Mouse (Mus musculus): Measurements from ENCODE around the gene Aph1a. TPM values are rescaled to one million over a fixed set of nuclear protein-coding genes. Genes with fewer than 3 reads are reported as not detected.

Gene Aph1a
- polyA plus RNA-seq, 2 experiments = 35.8 to 116 TPM

GRCm38 (mm10) chr3:95930471-95930789 lies 36.7 kb downstream of the Aph1a start:
- 0 out of 2 replicates have a peak, but pooled peaks cover 6% of the 10 kb centered on the region for H3K4me1 ChIP-seq (ENCODE audit: control insufficient read depth, insufficient read depth, low read length)
- TF ChIP-seq POLR2A (IDR thresholded peaks at IDR 0.05; ENCODE audit: borderline replicate concordance, extremely low read depth, insufficient read depth, insufficient read length) = no peak
- peak overlapping the region; percentile 90 for H3K4me3 ChIP-seq (replicated peaks; ENCODE audit: low read length)
- peak overlapping the region; percentile 96 for H3K27ac ChIP-seq (replicated peaks; ENCODE audit: low read depth, low read length)
- no peaks in the 10 kb centered on the region for H3K27me3 ChIP-seq (ENCODE audit: control insufficient read depth, insufficient read depth, low read length)
- 0% methylated on average over 5 of the region's 5 CpGs for WGBS
- ATAC-seq (ENCODE audit: low FRiP score, low read depth) = no peak
- peak overlapping the region; percentile 98 for H3K9ac ChIP-seq (ENCODE audit: low read depth, low read length, severe bottlenecking)
- H3K4me2 ChIP-seq (replicated peaks; ENCODE audit: low read depth, low read length, severe bottlenecking) = peak overlapping the region; percentile 54
- peaks cover 19% of the 10 kb centered on the region for H3K36me3 ChIP-seq (ENCODE audit: control insufficient read depth, insufficient read depth, low read length)
- DNase-seq (ENCODE audit: low spot score) = no peak
- H3K9me3 ChIP-seq (ENCODE audit: control insufficient read depth, low read length) = no peaks in the 10 kb centered on the region

DNA sequence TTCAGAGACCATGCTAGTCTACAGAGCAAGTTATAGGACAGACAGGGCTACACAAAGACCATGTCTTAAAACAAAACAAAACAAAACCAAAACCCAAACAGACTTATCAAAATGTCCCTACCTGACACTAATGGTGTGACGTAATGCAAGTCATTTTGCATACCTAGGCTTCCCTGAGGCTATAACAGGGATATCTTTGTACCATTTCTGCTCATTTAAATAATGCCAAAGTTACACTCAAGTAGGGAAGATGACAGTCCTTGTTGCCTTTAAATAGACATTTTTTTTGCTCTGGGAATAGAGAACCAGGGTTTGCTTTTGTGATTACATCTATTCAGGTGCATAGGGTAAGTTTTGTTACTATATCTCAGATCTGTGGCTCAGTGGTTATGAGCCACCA lies 37.7 kb downstream of the Aph1a start:
- no peaks in the 10 kb centered on the region for H3K27me3 ChIP-seq (ENCODE audit: control insufficient read depth, insufficient read depth, low read length)
- no peak overlapping the region for H3K27ac ChIP-seq (replicated peaks; ENCODE audit: low read depth, low read length)
- peaks cover 23% of the 10 kb centered on the region for H3K36me3 ChIP-seq (ENCODE audit: control insufficient read depth, insufficient read depth, low read length)
- WGBS = 92% methylated on average over 1 of the region's 1 CpGs
- H3K9me3 ChIP-seq (ENCODE audit: control insufficient read depth, low read length) = no peaks in the 10 kb centered on the region
- ATAC-seq (ENCODE audit: low FRiP score, low read depth) (no peak), DNase-seq (ENCODE audit: low spot score) (no peak)
- no peak overlapping the region for H3K4me3 ChIP-seq (replicated peaks; ENCODE audit: low read length)
- no peak overlapping the region for H3K9ac ChIP-seq (ENCODE audit: low read depth, low read length, severe bottlenecking)
- H3K4me2 ChIP-seq (replicated peaks; ENCODE audit: low read depth, low read length, severe bottlenecking) = no peak overlapping the region
- 0 out of 2 replicates have a peak, but pooled peaks cover 6% of the 10 kb centered on the region for H3K4me1 ChIP-seq (ENCODE audit: control insufficient read depth, insufficient read depth, low read length)
- TF ChIP-seq POLR2A (IDR thresholded peaks at IDR 0.05; ENCODE audit: borderline replicate concordance, extremely low read depth, insufficient read depth, insufficient read length) = no peak

DNA sequence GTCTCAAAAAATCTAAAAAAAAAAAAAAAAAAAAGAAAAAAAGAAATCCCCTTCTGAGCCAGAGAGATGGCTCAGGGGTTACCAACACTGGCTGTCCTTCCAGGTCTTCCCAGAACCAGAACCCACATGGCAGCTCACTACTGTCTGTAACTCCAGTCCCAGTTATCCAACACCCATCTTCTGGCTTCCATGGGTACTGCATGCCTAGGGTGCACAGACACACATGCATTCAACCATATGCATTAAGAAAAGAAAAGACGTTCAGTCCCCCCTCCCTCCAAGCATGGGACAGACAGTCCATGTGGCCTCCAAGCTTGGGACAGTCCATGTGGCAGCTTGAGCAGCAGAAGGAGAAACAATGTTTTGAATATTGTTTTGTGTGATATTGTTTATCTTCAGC lies 38.4 kb downstream of the Aph1a start:
- TF ChIP-seq POLR2A (IDR thresholded peaks at IDR 0.05; ENCODE audit: borderline replicate concordance, extremely low read depth, insufficient read depth, insufficient read length) = no peak
- H3K4me3 ChIP-seq (replicated peaks; ENCODE audit: low read length) = no peak overlapping the region
- peaks cover 29% of the 10 kb centered on the region for H3K36me3 ChIP-seq (ENCODE audit: control insufficient read depth, insufficient read depth, low read length)
- 0 out of 2 replicates have a peak, but pooled peaks cover 6% of the 10 kb centered on the region for H3K4me1 ChIP-seq (ENCODE audit: control insufficient read depth, insufficient read depth, low read length)
- no peaks in the 10 kb centered on the region for H3K27me3 ChIP-seq (ENCODE audit: control insufficient read depth, insufficient read depth, low read length)
- H3K9me3 ChIP-seq (ENCODE audit: control insufficient read depth, low read length) = no peaks in the 10 kb centered on the region
- no peak overlapping the region for H3K9ac ChIP-seq (ENCODE audit: low read depth, low read length, severe bottlenecking)
- no peak overlapping the region for H3K27ac ChIP-seq (replicated peaks; ENCODE audit: low read depth, low read length)
- ATAC-seq (ENCODE audit: low FRiP score, low read depth) (no peak), DNase-seq (ENCODE audit: low spot score) (no peak)
- WGBS = 66% methylated on average over 1 of the region's 1 CpGs
- no peak overlapping the region for H3K4me2 ChIP-seq (replicated peaks; ENCODE audit: low read depth, low read length, severe bottlenecking)

GRCm38 (mm10) chr3:95932566-95932965 lies 38.8 kb downstream of the Aph1a start:
- no peak for TF ChIP-seq POLR2A (IDR thresholded peaks at IDR 0.05; ENCODE audit: borderline replicate concordance, extremely low read depth, insufficient read depth, insufficient read length)
- H3K9me3 ChIP-seq (ENCODE audit: control insufficient read depth, low read length) = no peaks in the 10 kb centered on the region
- H3K27ac ChIP-seq (replicated peaks; ENCODE audit: low read depth, low read length) = no peak overlapping the region
- no peak for DNase-seq (ENCODE audit: low spot score)
- H3K36me3 ChIP-seq (ENCODE audit: control insufficient read depth, insufficient read depth, low read length) = peaks cover 33% of the 10 kb centered on the region
- no peaks in the 10 kb centered on the region for H3K27me3 ChIP-seq (ENCODE audit: control insufficient read depth, insufficient read depth, low read length)
- no peak overlapping the region for H3K9ac ChIP-seq (ENCODE audit: low read depth, low read length, severe bottlenecking)
- 97% methylated on average over 7 of the region's 7 CpGs for whole genome bisulfite sequencing
- H3K4me3 ChIP-seq (replicated peaks; ENCODE audit: low read length) = no peak overlapping the region
- 0 out of 2 replicates have a peak, but pooled peaks cover 6% of the 10 kb centered on the region for H3K4me1 ChIP-seq (ENCODE audit: control insufficient read depth, insufficient read depth, low read length)
- H3K4me2 ChIP-seq (replicated peaks; ENCODE audit: low read depth, low read length, severe bottlenecking) = no peak overlapping the region
- no peak for ATAC-seq (ENCODE audit: low FRiP score, low read depth)

GRCm38 (mm10) chr3:95933111-95933750 lies 39.5 kb downstream of the Aph1a start:
- no peak for TF ChIP-seq POLR2A (IDR thresholded peaks at IDR 0.05; ENCODE audit: borderline replicate concordance, extremely low read depth, insufficient read depth, insufficient read length)
- Histone ChIP-seq H3K36me3 (ENCODE audit: control insufficient read depth, insufficient read depth, low read length) (peaks cover 40% of the 10 kb centered on the region), H3K4me3 (replicated peaks; ENCODE audit: low read length) (no peak overlapping the region), H3K9ac (ENCODE audit: low read depth, low read length, severe bottlenecking) (no peak overlapping the region; the same call in 1 of the 2 replicates), H3K27ac (replicated peaks; ENCODE audit: low read depth, low read length) (no peak overlapping the region), H3K27me3 (ENCODE audit: control insufficient read depth, insufficient read depth, low read length) (no peaks in the 10 kb centered on the region), H3K4me1 (ENCODE audit: control insufficient read depth, insufficient read depth, low read length) (0 out of 2 replicates have a peak, but pooled peaks cover 6% of the 10 kb centered on the region), H3K4me2 (replicated peaks; ENCODE audit: low read depth, low read length, severe bottlenecking) (no peak overlapping the region), H3K9me3 (ENCODE audit: control insufficient read depth, low read length) (no peaks in the 10 kb centered on the region)
- WGBS = 93% methylated on average over 7 of the region's 7 CpGs
- DNase-seq (ENCODE audit: low spot score) (no peak), ATAC-seq (ENCODE audit: low FRiP score, low read depth) (no peak)
